Mouse (Mus musculus): ENCODE data around the gene Naa80. TPM values are rescaled to one million over a fixed set of nuclear protein-coding genes. Genes with fewer than 3 reads are reported as not detected.
"Not testable (repeated sequence)": the region's sequence is repeated elsewhere in the genome, so short reads cannot be mapped to it uniquely, and the experiment has no call there.

Gene Naa80
- total and polyA plus RNA-seq, 2 experiments, result 12.3 to 130 TPM

- TF ChIP-seq CTCF (IDR thresholded peaks at IDR 0.05; ENCODE audit: low read depth, low read length) (no peak), POLR2A (IDR thresholded peaks at IDR 0.05; ENCODE audit: extremely low read depth, insufficient read depth, low read length) (no peak)
- Histone ChIP-seq H3K4me3 (ENCODE audit: insufficient read depth, low read depth, low read length) (peak overlapping the region; percentile 83), H3K27me3 (ENCODE audit: control insufficient read depth, insufficient read depth, low read length) (no peaks in the 10 kb centered on the region), H3K36me3 (ENCODE audit: control insufficient read depth, insufficient read depth, low read length) (peaks cover 7% of the 10 kb centered on the region), H3K4me1 (ENCODE audit: control insufficient read depth, insufficient read depth, low read length) (peaks cover 34% of the 10 kb centered on the region), H3K9ac (ENCODE audit: low read depth, low read length) (peak overlapping the region; percentile 82), H3K27ac (replicated peaks; ENCODE audit: insufficient read depth, low read depth, low read length) (peak overlapping the region; percentile 94), H3K79me2 (ENCODE audit: control insufficient read depth, insufficient read depth, low read length) (peaks cover 24% of the 10 kb centered on the region; the same call in 1 of the 2 replicates)
- 48% methylated on average over 13 of the region's 13 CpGs for WGBS
- DNase-seq (ENCODE audit: extremely low read depth, low read depth, low spot score), result no peak
Measured at GRCm38 (mm10) chr9:107570016-107570415, 8.7 kb upstream of the Naa80 start.

GRCm38 (mm10) chr9:107570845-107571244 lies 7.8 kb upstream of the Naa80 start:
- Histone ChIP-seq H3K79me2 (ENCODE audit: control insufficient read depth, insufficient read depth, low read length) (peaks cover 24% of the 10 kb centered on the region; the same call in 1 of the 2 replicates), H3K27ac (replicated peaks; ENCODE audit: insufficient read depth, low read depth, low read length) (peak overlapping the region; percentile 94), H3K36me3 (ENCODE audit: control insufficient read depth, insufficient read depth, low read length) (peaks cover 7% of the 10 kb centered on the region), H3K4me3 (ENCODE audit: insufficient read depth, low read depth, low read length) (peak overlapping the region; percentile 83), H3K4me1 (ENCODE audit: control insufficient read depth, insufficient read depth, low read length) (peaks cover 38% of the 10 kb centered on the region), H3K9ac (ENCODE audit: low read depth, low read length) (peak overlapping the region; percentile 82), H3K27me3 (ENCODE audit: control insufficient read depth, insufficient read depth, low read length) (no peaks in the 10 kb centered on the region)
- no peak for DNase-seq (ENCODE audit: extremely low read depth, low read depth, low spot score)
- 61% methylated on average over 21 of the region's 21 CpGs for WGBS
- no peak for TF ChIP-seq CTCF (IDR thresholded peaks at IDR 0.05; ENCODE audit: low read depth, low read length)
- TF ChIP-seq POLR2A (IDR thresholded peaks at IDR 0.05; ENCODE audit: extremely low read depth, insufficient read depth, low read length), result no peak

GRCm38 (mm10) chr9:107571534-107572326 lies 7.0 kb upstream of the Naa80 start:
- peak; percentile 59 for DNase-seq (ENCODE audit: extremely low read depth, low read depth, low spot score)
- H3K4me3 ChIP-seq (ENCODE audit: insufficient read depth, low read depth, low read length), result peak overlapping the region; percentile 83
- H3K36me3 ChIP-seq (ENCODE audit: control insufficient read depth, insufficient read depth, low read length), result peaks cover 7% of the 10 kb centered on the region
- H3K4me1 ChIP-seq (ENCODE audit: control insufficient read depth, insufficient read depth, low read length), result peaks cover 35% of the 10 kb centered on the region
- H3K9ac ChIP-seq (ENCODE audit: low read depth, low read length), result peak overlapping the region; percentile 82
- TF ChIP-seq CTCF (IDR thresholded peaks at IDR 0.05; ENCODE audit: low read depth, low read length) (no peak), POLR2A (IDR thresholded peaks at IDR 0.05; ENCODE audit: extremely low read depth, insufficient read depth, low read length) (no peak)
- peaks cover 24% of the 10 kb centered on the region; the same call in 1 of the 2 replicates for H3K79me2 ChIP-seq (ENCODE audit: control insufficient read depth, insufficient read depth, low read length)
- H3K27me3 ChIP-seq (ENCODE audit: control insufficient read depth, insufficient read depth, low read length), result no peaks in the 10 kb centered on the region
- H3K27ac ChIP-seq (replicated peaks; ENCODE audit: insufficient read depth, low read depth, low read length), result peak overlapping the region; percentile 94
- WGBS, result 68% methylated on average over 22 of the region's 22 CpGs

- TF ChIP-seq POLR2A (IDR thresholded peaks at IDR 0.05; ENCODE audit: extremely low read depth, insufficient read depth, low read length) (no peak), CTCF (IDR thresholded peaks at IDR 0.05; ENCODE audit: low read depth, low read length) (no peak)
- Histone ChIP-seq H3K4me3 (ENCODE audit: insufficient read depth, low read depth, low read length) (no peak overlapping the region), H3K9ac (ENCODE audit: low read depth, low read length) (no peak overlapping the region), H3K36me3 (ENCODE audit: control insufficient read depth, insufficient read depth, low read length) (peaks cover 7% of the 10 kb centered on the region), H3K27ac (replicated peaks; ENCODE audit: insufficient read depth, low read depth, low read length) (0 out of 2 replicates have a peak overlapping the region, but pooled peaks have one; percentile 7), H3K4me1 (ENCODE audit: control insufficient read depth, insufficient read depth, low read length) (peaks cover 33% of the 10 kb centered on the region), H3K79me2 (ENCODE audit: control insufficient read depth, insufficient read depth, low read length) (peaks cover 27% of the 10 kb centered on the region; the same call in 1 of the 2 replicates), H3K27me3 (ENCODE audit: control insufficient read depth, insufficient read depth, low read length) (no peaks in the 10 kb centered on the region)
- no peak for DNase-seq (ENCODE audit: extremely low read depth, low read depth, low spot score)
- WGBS, result 98% methylated on average over 2 of the region's 2 CpGs
Measured at GRCm38 (mm10) chr9:107572327-107572662, 6.4 kb upstream of the Naa80 start.

GRCm38 (mm10) chr9:107573774-107574173 lies 4.9 kb upstream of the Naa80 start:
- H3K27ac ChIP-seq (replicated peaks; ENCODE audit: insufficient read depth, low read depth, low read length); H3K27me3 ChIP-seq (ENCODE audit: control insufficient read depth, insufficient read depth, low read length); DNase-seq (ENCODE audit: extremely low read depth, low read depth, low spot score); H3K9ac ChIP-seq (ENCODE audit: low read depth, low read length); H3K36me3 ChIP-seq (ENCODE audit: control insufficient read depth, insufficient read depth, low read length); H3K4me3 ChIP-seq (ENCODE audit: insufficient read depth, low read depth, low read length): not testable (repeated sequence)
- H3K79me2 ChIP-seq (ENCODE audit: control insufficient read depth, insufficient read depth, low read length), result peaks cover 38% of the 10 kb centered on the region; the same call in 1 of the 2 replicates
- peaks cover 32% of the 10 kb centered on the region for H3K4me1 ChIP-seq (ENCODE audit: control insufficient read depth, insufficient read depth, low read length)
- WGBS, result 91% methylated on average over 6 of the region's 6 CpGs
